Mouse (Mus musculus): ENCODE data around the gene Arhgap45. TPM values are rescaled to one million over a fixed set of nuclear protein-coding genes. Genes with fewer than 3 reads are reported as not detected.
"Not testable (repeated sequence)": the region's sequence is repeated elsewhere in the genome, so short reads cannot be mapped to it uniquely, and the experiment has no call there.

Arhgap45 gene
- total RNA-seq, 2 experiments from 2014 or later: 3.8 to 3.9 TPM

- DNase-seq (ENCODE audit: low spot score in 2 of 2): no peak
Observed at GRCm38 (mm10) chr10:80030736-80031135, 14.3 kb downstream of the Arhgap45 start.

GRCm38 (mm10) chr10:80032799-80033480, 16.5 kb downstream of the Arhgap45 start:
- DNase-seq (ENCODE audit: low spot score in 2 of 2): peak in 1 of 2 experiments; percentile 58

- no peak for DNase-seq (ENCODE audit: low spot score in 2 of 2)
Observed at GRCm38 (mm10) chr10:80033511-80034391, 17.3 kb downstream of the Arhgap45 start.

GRCm38 (mm10) chr10:80035148-80035547, 18.7 kb downstream of the Arhgap45 start:
- DNase-seq (ENCODE audit: low spot score in 2 of 2): no peak

GRCm38 (mm10) chr10:80035686-80036085, 19.2 kb downstream of the Arhgap45 start:
- DNase-seq (ENCODE audit: low spot score in 2 of 2): no peak

- no peak for DNase-seq (ENCODE audit: low spot score in 2 of 2)
Observed at GRCm38 (mm10) chr10:80036832-80037231, 20.4 kb downstream of the Arhgap45 start.

GRCm38 (mm10) chr10:80039559-80039979, 23.1 kb downstream of the Arhgap45 start, which contains the start of gene Polr2e:
TSS of gene Polr2e (minus strand) at chr10:80039795.
- peak; percentile 96 to 99 for DNase-seq (ENCODE audit: low spot score in 2 of 2)

GRCm38 (mm10) chr10:80041409-80042060, 25.1 kb downstream of the Arhgap45 start:
- DNase-seq (ENCODE audit: low spot score in 2 of 2): not testable (repeated sequence)

- no peak for DNase-seq (ENCODE audit: low spot score in 2 of 2)
Observed at GRCm38 (mm10) chr10:80044087-80044486, 27.6 kb downstream of the Arhgap45 start.

GRCm38 (mm10) chr10:80045364-80045763, 28.9 kb downstream of the Arhgap45 start:
- not testable (repeated sequence) for DNase-seq (ENCODE audit: low spot score in 2 of 2)

GRCm38 (mm10) chr10:80045766-80046165, 29.3 kb downstream of the Arhgap45 start:
- DNase-seq (ENCODE audit: low spot score in 2 of 2): no peak

GRCm38 (mm10) chr10:80047041-80047565, 30.6 kb downstream of the Arhgap45 start, which contains the start of gene Gpx4:
TSS of gene Gpx4 (plus strand) at chr10:80047166.
- no peak for DNase-seq (ENCODE audit: low spot score in 2 of 2)

- no peak for DNase-seq (ENCODE audit: low spot score in 2 of 2)
Observed at GRCm38 (mm10) chr10:80048396-80048795, 31.9 kb downstream of the Arhgap45 start.

GRCm38 (mm10) chr10:80048834-80049233, 32.4 kb downstream of the Arhgap45 start:
- no peak for DNase-seq (ENCODE audit: low spot score in 2 of 2)

- DNase-seq (ENCODE audit: low spot score in 2 of 2): no peak
Observed at GRCm38 (mm10) chr10:80050244-80050643, 33.8 kb downstream of the Arhgap45 start.

- DNase-seq (ENCODE audit: low spot score in 2 of 2): no peak
Observed at GRCm38 (mm10) chr10:80050885-80051617, 34.6 kb downstream of the Arhgap45 start.

- no peak for DNase-seq (ENCODE audit: low spot score in 2 of 2)
Observed at GRCm38 (mm10) chr10:80051618-80052373, 35.3 kb downstream of the Arhgap45 start.

- DNase-seq (ENCODE audit: low spot score in 2 of 2): no peak
Observed at GRCm38 (mm10) chr10:80052374-80052764, 35.9 kb downstream of the Arhgap45 start.

GRCm38 (mm10) chr10:80053259-80053780, 36.9 kb downstream of the Arhgap45 start:
- DNase-seq (ENCODE audit: low spot score in 2 of 2): peak; percentile 99 to 100

Data from layer of hippocampus, postnatal 14 days (tissue).